Mouse (Mus musculus) natural killer cell, adult 2 months (primary cell): Measurements from ENCODE around the gene Ppt2.

Source experiments
- DNase-seq, 2 experiments: peaks; one replicate each; pipeline ENCODE4 v3.0.0; 2022; ENCODE audit warnings: low spot score in 2 of 2

Gene Ppt2

GRCm38 (mm10) chr17:34639461-34640255 is 11.3 kb upstream of the Ppt2 start:
- DNase-seq: no peak

GRCm38 (mm10) chr17:34637459-34637858 is 9.1 kb upstream of the Ppt2 start:
- DNase-seq: no peak

- DNase-seq: no peak
Observed at GRCm38 (mm10) chr17:34635671-34636070, 7.4 kb upstream of the Ppt2 start.

- DNase-seq: peak; percentile 71 to 73
Observed at GRCm38 (mm10) chr17:34632261-34632691, 4.0 kb upstream of the Ppt2 start.

- DNase-seq: no peak
Observed at GRCm38 (mm10) chr17:34631647-34632046, 3.3 kb upstream of the Ppt2 start.

DNA sequence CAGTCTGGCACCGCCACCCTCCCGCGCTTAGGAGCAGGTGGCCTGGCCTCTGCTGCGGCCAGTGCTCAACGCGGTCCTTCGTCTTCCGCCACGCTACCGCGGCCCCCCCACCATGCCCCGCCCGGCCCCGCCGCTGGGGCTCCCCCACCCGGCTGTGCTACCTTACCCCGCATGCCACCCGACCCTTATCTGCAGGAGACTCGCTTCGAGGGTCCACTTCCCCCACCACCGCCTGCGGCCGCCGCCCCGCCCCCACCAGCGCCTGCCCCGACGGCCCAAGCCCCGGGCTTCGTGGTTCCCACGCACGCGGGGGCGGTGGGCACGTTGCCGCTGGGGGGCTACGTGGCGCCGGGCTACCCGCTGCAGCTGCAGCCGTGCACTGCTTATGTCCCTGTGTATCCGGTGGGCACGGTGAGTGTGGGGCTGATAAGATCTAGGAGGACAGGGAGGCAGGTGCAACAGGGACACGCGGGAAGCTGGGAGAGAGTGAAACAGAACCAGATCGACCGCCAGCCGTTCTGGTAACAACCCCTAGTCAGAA is 2.5 kb upstream of the Ppt2 start:
- DNase-seq: peak in 1 of 2 experiments; percentile 23

DNA sequence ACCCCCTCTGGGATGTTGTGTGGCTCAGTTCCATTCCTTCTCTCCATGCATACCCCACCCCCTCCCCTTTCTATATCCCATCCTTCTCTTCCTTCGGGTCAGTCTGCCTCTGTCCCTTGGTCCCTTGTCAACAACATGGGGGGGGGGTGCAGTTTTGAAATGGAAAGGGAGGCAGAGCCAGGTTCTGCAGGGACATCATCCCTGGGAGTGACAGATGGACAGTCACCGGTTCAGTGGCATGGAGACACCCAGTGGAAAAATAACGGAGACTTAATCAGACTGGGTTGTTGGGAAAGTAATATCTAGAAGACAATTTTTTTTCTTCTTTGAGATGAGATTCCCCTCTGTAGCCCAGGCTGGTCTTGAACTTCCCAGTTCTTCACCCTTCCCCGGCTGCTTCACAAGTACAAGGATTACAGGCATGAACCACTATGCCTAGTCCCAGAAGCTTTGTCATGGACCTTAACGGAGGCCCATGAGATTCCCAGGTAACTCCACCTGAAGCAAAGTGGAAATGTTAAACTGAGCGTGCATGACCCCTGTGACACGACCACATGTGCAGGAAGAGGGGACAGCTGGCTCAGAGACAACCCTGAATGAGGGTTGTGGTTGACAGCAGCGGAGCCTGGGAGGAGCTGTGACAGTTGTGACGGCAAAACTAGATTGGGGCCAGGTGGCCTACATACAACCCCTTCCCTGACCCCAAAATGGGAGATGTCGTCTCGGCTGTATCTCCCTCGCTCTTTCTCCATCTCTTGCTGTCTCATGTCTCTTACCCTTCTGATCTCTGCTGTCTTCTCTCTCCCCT is 1.7 kb upstream of the Ppt2 start:
- DNase-seq: peak; percentile 68 to 80

DNA sequence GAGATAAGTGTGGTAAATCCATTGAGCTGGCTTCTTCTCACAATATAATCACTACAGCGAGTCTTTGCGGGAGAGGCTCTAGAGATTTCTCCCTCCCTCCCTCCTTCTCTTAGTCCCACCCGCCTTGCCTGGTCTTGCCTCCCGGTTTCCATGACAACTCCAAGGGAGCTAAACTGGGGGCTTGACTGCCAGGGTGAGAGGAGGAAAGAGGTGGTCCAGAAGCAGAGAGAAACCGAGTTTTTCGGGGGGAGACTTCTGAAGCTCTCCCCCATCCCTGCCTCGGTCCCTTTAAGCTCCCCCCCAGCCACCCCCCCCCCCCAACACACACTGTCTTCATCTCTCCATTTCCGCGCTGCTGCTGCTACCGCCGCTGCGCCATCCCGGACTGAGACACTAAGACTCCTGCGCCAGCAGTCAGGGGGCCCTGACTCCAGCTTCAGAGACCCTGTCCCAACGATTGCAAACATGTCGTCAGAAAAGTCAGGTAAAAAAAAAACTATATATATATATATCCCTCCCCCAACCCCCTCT is 976 bp upstream of the Ppt2 start, which contains the start of gene Prrt1:
Gene Prrt1 (plus strand): TSS at position 313 of the 531 bp plus-strand sequence.
- no peak for DNase-seq

DNA sequence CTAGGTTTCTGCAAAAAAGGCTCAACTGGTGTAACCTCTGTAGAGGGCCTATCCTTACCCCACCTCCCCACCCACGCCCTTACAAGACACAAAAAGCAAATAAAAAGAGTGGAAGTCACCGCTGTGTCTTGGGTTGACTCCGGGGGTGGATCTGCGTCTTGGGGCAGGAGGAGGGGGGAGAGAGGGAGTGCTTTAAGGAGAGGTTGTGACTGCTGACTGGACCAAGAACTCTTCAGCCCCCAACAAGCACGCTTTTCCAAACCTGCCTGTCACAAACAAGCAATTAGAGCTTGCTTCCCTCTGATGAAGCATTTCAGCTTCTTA is 296 bp upstream of the Ppt2 start:
- DNase-seq: no peak

- DNase-seq: peak; percentile 67 to 73
Observed at GRCm38 (mm10) chr17:34627093-34627942, 992 bp downstream of the Ppt2 start.

DNA sequence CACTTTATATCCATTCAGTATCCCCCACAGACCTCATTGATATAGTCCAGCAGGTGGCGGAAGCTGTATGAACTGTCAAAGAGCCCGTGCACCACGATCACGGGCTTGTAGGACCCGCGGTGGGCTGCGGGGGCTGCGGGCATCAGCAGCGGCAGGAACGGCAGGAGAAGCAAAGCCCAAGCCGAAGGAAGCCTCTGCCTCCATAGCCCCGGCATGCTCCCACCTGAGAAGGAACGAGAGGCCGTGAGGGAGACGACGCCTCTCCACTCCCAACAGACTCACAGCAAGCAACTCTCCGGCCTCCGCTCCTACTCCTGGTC is 1.6 kb downstream of the Ppt2 start:
- peak in 1 of 2 experiments; percentile 35 for DNase-seq

DNA sequence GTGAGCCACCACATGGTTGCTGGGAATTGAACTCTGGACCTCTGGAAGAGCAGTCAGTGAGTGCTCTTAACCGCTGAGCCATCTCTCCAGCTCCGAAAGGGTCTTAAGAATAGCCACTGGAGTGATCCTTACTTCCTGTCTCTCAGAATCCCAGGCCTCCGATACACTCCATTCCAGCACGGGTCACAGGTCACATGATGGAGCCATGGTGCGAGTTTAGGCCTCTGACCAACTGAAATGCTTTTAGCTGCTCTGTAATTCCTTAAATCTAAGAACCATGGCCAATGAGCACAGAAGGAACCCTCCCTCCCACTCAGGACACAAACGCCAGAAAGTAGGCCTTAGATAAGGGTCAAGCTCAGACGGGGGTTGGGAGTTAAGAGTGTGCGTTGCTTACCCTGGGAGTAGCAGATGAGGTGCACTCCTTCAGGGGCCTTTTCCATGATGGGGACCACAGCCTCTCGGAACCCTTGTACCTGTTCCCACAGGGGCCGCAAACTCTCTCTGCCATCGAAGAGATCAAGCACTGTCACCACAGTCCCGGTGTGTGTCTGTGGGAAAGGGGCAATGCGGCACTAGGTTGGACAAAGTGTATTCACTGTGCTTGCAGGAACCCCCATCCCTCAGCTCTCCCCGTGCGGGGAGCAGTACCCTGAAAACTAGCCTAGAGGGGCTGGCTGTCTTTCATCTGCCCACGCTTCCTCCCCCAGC is 2.1 kb downstream of the Ppt2 start:
- DNase-seq: no peak

GRCm38 (mm10) chr17:34624981-34625380 is 3.3 kb downstream of the Ppt2 start:
- no peak for DNase-seq

- no peak for DNase-seq
Observed at GRCm38 (mm10) chr17:34623161-34623560, 5.1 kb downstream of the Ppt2 start.

- no peak for DNase-seq
Observed at GRCm38 (mm10) chr17:34621006-34621405, 7.3 kb downstream of the Ppt2 start.

DNA sequence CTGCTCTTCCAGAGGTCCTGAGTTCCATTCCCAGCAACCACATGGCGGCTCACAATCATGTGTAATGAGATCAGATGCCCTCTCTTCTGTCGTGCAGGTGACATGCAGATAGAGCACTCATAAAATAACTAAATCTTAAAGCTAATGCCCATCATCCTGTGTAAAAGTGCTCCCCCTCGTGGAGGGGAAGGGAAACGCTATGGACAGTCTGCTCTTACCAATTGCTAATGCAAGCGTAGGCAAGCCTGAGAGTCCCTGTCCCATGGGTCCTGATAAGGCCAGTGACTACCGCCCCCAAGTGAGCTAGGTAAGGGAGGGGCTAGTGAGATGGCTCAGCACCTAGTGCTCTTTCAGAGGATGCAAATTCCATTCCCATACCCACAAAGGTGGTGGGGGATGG is 9.3 kb downstream of the Ppt2 start:
- DNase-seq: peak; percentile 74 to 81

DNA sequence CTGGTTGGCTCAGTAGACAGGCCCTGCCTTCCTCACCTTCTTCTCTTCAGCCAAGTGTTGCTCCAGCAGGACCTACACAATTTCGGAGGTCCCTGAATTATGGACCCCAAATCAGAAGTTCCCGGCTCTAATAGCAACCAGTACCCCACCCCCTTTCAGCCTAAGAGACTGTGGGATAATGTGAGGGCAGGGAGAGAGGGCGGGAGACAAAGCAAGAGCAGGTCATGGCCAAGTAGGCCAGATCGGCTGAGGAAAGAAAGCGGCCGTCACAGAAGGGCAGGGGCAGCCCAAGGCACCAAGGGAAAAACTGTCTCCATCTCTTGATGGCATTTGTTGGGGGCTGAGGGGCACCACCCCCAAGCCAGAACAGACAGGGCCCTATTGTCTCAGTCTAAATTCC is 12.4 kb downstream of the Ppt2 start, which contains the start of gene Egfl8:
Gene Egfl8 (minus strand): TSS at position 101 of the 400 bp plus-strand sequence.
- no peak for DNase-seq

DNA sequence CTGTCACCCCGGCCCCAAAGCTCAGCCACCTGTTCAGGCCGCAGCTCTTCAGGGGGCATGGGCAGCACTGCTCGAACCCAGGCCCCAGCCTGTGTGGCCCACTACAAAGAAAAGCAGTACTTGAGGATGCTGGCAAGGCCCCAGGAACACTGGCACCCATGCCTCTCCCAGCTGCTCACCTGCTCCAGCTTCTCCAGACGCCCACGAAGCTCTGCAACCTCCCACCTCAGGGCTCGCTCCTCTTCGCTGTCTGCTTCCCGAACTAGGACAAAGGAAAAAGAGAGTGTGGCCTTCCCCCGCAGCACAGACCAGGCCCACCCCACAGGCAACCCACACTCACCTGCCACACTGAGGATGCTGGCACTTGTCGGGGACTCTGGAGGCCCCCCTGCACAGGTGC is 14.5 kb downstream of the Ppt2 start:
- no peak for DNase-seq

DNA sequence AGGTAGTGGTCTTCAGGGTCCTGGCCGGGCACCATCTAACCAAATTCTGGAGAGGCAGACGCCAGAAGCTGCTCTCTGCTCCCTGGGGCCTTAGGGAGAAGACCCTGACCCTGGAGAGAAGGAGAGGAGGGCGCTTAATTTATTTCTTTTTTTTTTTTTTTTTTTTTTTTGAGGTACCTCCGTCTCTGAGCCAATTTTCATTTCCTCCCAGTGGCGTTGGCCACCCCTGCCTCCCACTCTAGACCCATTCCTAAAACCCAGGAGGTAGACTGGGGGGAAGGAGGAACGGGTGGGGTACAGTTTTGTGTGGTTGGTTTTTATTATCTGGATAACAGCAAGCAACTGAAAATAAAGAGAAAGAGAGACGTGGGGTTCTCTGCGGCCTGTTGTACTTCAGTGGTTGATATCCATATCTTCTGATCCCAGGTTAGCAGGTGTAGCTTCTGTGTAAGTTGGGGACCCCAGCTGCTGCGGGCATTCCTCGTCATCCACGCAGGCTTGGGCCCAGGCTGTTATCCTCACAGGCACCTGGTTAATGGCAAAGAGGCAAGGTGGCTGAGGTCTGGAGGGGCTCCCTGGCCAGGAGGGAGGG is 15.2 kb downstream of the Ppt2 start:
- DNase-seq: no peak

DNA sequence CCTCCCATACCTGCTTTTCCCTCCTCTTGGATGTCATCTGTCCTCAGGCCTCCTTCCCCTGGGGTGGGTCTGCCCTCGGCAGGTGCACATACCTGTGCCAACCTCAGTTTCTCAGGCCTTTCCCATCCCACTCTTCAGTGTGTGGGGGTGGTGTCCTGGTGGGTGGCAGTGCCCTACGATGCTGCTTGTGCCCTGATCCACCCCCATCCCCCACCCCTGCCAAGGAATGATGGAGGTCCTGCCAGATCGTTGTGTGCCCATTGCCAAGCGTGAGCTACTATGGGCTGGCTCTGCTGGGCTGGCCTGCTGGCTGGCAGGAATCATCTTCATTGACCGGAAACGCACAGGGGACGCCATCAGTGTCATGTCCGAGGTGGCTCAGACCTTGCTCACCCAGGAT is 17.3 kb downstream of the Ppt2 start:
- no peak for DNase-seq

DNA sequence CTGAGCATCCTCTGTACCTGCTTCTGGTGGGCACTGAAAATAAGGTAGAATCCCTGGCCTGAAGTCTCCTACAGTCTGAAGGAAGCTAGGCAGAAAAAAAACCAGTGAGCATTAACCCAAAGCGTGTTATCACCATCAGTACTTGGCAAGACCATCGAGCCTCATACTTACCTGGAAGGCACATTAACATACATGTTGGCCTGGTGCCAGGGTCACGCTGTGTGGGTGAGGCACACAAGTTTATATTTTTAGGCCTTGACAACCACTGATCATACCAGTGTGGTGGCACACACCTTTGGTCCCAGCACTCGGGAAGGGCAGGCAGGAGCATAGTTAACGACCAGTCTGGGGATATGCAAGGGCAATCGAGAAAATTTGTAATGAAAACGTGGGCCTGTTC is 20.3 kb downstream of the Ppt2 start:
- DNase-seq: no peak
